Mouse (Mus musculus) G1E (cell line): Measurements from ENCODE around the gene Cd248. TPM values are rescaled to one million over a fixed set of nuclear protein-coding genes. Genes with fewer than 3 reads are reported as not detected.
"Not testable (repeated sequence)": the region's sequence is repeated elsewhere in the genome, so short reads cannot be mapped to it uniquely, and the experiment has no call there.

ENCODE experiments used
- ATAC-seq: 2 replicates; pipeline ENCODE4 v1.8.0; 2016; ENCODE audit warnings: mild to moderate bottlenecking; ENCODE audit not compliant: insufficient number of reproducible peaks, poor library complexity, low FRiP score, severe bottlenecking; ENCODE audit errors: extremely low read depth
- DNase-seq: peaks from one replicate; pipeline ENCODE4 v3.0.0; 2012; ENCODE audit warnings: low spot score
- H3K27me3 ChIP-seq: 2 replicates; pipeline ENCODE4 v1.6.1; 2012; ENCODE audit warnings: mild to moderate bottlenecking, low read length, inconsistent platforms; ENCODE audit not compliant: insufficient read depth
- H3K36me3 ChIP-seq: replicated peaks from 2 replicates; pipeline ENCODE3; 2012; ENCODE audit warnings: mild to moderate bottlenecking, inconsistent platforms
- H3K4me1 ChIP-seq: 2 replicates; pipeline ENCODE4 v1.6.1; 2012; ENCODE audit warnings: low read depth, low read length, inconsistent platforms, mixed read lengths; ENCODE audit not compliant: insufficient read depth
- H3K4me3 ChIP-seq: 2 replicates; pipeline ENCODE4 v1.5.1; 2012; ENCODE audit warnings: low read depth, mild to moderate bottlenecking, inconsistent platforms, low read length, moderate library complexity, mixed read lengths
- H3K9me3 ChIP-seq: replicated peaks from 2 replicates; pipeline ENCODE4 v1.6.1; 2012; ENCODE audit warnings: inconsistent platforms
- CTCF ChIP-seq: IDR thresholded peaks from 2 replicates; pipeline ENCODE4 v1.5.1; 2012; ENCODE audit warnings: low read depth, low read length, inconsistent platforms, mixed read lengths
- GATA1 ChIP-seq: IDR thresholded peaks from 2 replicates; pipeline ENCODE4 v1.6.1; 2012; ENCODE audit warnings: borderline replicate concordance, low read length, inconsistent platforms, mixed read lengths
- GATA2 ChIP-seq: IDR thresholded peaks from 2 replicates; pipeline ENCODE4 v1.6.1; 2012; ENCODE audit warnings: low read depth, low read length, inconsistent platforms, borderline replicate concordance
- POLR2AphosphoS5 ChIP-seq: IDR thresholded peaks from 2 replicates; pipeline ENCODE4 v1.6.1; 2012; ENCODE audit warnings: low read depth, low read length, inconsistent platforms; ENCODE audit not compliant: insufficient replicate concordance
- TAL1 ChIP-seq: conservative IDR thresholded peaks from 2 replicates; pipeline ENCODE4 v1.6.1; 2012; ENCODE audit warnings: low read depth, low read length, inconsistent platforms, mixed read lengths
- polyA plus RNA-seq: library from polyadenylated mRNA; stranded (reverse); fragments of >175 nt; gene quantifications from 2 replicates; pipeline ENCODE4 v1.2.3, GENCODE M21; 2012
- total RNA-seq, 2 experiments: library from RNA; stranded (forward) in 1 of 2; stranded (reverse) in 1 of 2; fragments of 200-1000 nt in 1 of 2; fragments of >200 nt in 1 of 2; fragmentation: Nextera tagmentation in 1 of 2; gene quantifications; 2 replicates each; pipeline ENCODE4 v1.2.3; 2014 to 2017

The Cd248 gene
- total and polyA plus RNA-seq, 3 experiments, result not detected

- no peaks in the 10 kb centered on the region for H3K9me3 ChIP-seq
- H3K4me1 ChIP-seq, result peaks cover 34% of the 10 kb centered on the region
- ATAC-seq (no peak), DNase-seq (no peak)
- H3K4me3 ChIP-seq, result 0 out of 2 replicates have a peak within 1 kb of the TSS, but pooled peaks have one; percentile 18
- TF ChIP-seq POLR2AphosphoS5 (no peak), TAL1 (no peak), CTCF (no peak), GATA2 (no peak), GATA1 (no peak)
- peaks cover 11% of the 10 kb centered on the region for H3K36me3 ChIP-seq
- peaks cover 31% of the 10 kb centered on the region for H3K27me3 ChIP-seq
Observed at GRCm38 (mm10) chr19:5085145-5085863, 17.4 kb downstream of the Cd248 start, which contains the start of gene Tmem151a. Gene Tmem151a, minus strand, starts transcription at chr19:5085531.

DNA sequence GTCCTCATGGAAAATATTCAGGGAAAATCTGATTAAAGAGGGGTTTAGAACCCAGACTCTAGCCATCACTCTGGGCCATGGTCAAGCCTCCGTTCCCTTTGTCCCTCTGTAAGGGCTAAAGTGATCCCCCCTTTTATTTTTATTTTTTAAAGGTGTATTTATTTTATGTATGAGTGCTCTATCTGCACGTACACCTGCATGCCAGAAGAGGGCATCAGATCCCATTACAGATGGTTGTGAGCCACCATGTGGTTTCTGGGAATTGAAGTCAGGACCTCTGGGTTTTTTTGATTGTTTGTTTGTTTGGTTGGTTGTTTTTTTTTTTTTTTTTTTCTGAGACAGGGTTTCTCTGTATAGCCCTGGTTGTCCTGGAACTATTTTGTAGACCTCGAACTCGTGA, 18.7 kb downstream of the Cd248 start:
- ATAC-seq, result not testable (repeated sequence)
- H3K27me3 ChIP-seq, result peaks cover 27% of the 10 kb centered on the region

GRCm38 (mm10) chr19:5087884-5088728, 20.2 kb downstream of the Cd248 start, which contains the start of gene Yif1a:
Gene Yif1a, plus strand, starts transcription at chr19:5088538.
- H3K36me3 ChIP-seq, result peaks cover 39% of the 10 kb centered on the region
- ATAC-seq (peak; percentile 90), DNase-seq (peak; percentile 98)
- TF ChIP-seq POLR2AphosphoS5, result no peak
- TF ChIP-seq CTCF, result 0 out of 2 replicates have a peak, but pooled peaks have one; percentile 14
- peaks cover 28% of the 10 kb centered on the region for H3K4me1 ChIP-seq
- no peaks in the 10 kb centered on the region for H3K9me3 ChIP-seq
- peaks cover 15% of the 10 kb centered on the region for H3K27me3 ChIP-seq
- peak within 1 kb of the TSS; percentile 98 for H3K4me3 ChIP-seq

More for the DNA sequence above, 18.7 kb downstream of the Cd248 start:
- Histone ChIP-seq H3K4me1 (peaks cover 34% of the 10 kb centered on the region), H3K36me3 (peaks cover 24% of the 10 kb centered on the region)
- not testable (repeated sequence) for H3K4me3 ChIP-seq, H3K9me3 ChIP-seq, DNase-seq

DNA sequence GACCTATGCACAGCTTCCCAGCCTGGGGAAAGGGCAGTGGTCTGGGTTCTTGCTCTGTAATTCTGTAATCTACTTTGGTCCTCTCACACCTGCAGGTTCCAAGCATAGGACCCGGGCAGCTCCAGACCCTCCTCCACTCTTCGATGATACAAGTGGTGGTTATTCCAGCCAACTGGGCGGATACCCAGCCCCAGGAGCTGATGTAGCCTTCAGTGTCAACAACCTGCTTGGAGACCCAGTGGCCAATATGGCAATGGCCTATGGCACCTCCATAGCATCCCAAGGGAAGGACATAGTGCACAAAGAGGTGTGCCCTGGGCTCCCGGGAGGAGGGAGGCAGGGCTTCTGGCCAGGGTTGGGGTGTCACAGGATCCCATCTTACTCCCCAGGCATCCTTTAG, 21.4 kb downstream of the Cd248 start:
- peak overlapping the region; percentile 98; the same call in 1 of the 2 replicates for H3K4me3 ChIP-seq
- no peaks in the 10 kb centered on the region for H3K9me3 ChIP-seq
- DNase-seq (no peak), ATAC-seq (no peak)
- H3K27me3 ChIP-seq, result peaks cover 10% of the 10 kb centered on the region
- peaks cover 38% of the 10 kb centered on the region for H3K4me1 ChIP-seq
- TF ChIP-seq GATA2 (no peak), POLR2AphosphoS5 (no peak), GATA1 (no peak), TAL1 (no peak), CTCF (no peak)
- peaks cover 50% of the 10 kb centered on the region for H3K36me3 ChIP-seq

- H3K27me3 ChIP-seq, result peaks cover 12% of the 10 kb centered on the region
- H3K36me3 ChIP-seq, result peaks cover 50% of the 10 kb centered on the region
- no peak for TF ChIP-seq CTCF
- TF ChIP-seq POLR2AphosphoS5, result no peak
- TF ChIP-seq TAL1, result no peak
- TF ChIP-seq GATA1, result no peak
- TF ChIP-seq GATA2, result no peak
- H3K4me3 ChIP-seq, result no peak overlapping the region
- ATAC-seq, result no peak
- peaks cover 48% of the 10 kb centered on the region for H3K4me1 ChIP-seq
- no peaks in the 10 kb centered on the region for H3K9me3 ChIP-seq
- DNase-seq, result no peak
Observed at GRCm38 (mm10) chr19:5092083-5092482, 24.2 kb downstream of the Cd248 start.

GRCm38 (mm10) chr19:5093481-5094242, 25.8 kb downstream of the Cd248 start:
- Histone ChIP-seq H3K27me3 (peaks cover 17% of the 10 kb centered on the region), H3K4me3 (no peak overlapping the region), H3K9me3 (no peaks in the 10 kb centered on the region), H3K36me3 (peaks cover 51% of the 10 kb centered on the region), H3K4me1 (peaks cover 49% of the 10 kb centered on the region)
- DNase-seq (no peak), ATAC-seq (no peak)
- TF ChIP-seq GATA1, result no peak
